Mouse (Mus musculus) urinary bladder, adult 18-20 months (tissue): ENCODE data around the gene Btbd7.
A peak's percentile ranks its signal among the peaks of the same experiment; 100 is the strongest.

Experiments used
- DNase-seq, 2 experiments: peaks; one replicate each; pipeline ENCODE4 v3.0.0; 2022; ENCODE audit warnings: low spot score in 2 of 2, mixed read lengths in 2 of 2

Btbd7 gene

GRCm38 (mm10) chr12:102878031-102878823 is at the start of gene Btbd7:
Gene Btbd7 (minus strand): TSS chr12:102878471.
- DNase-seq, result peak; percentile 94 to 95

- DNase-seq, result no peak
Measured at GRCm38 (mm10) chr12:102916073-102916472, 37.8 kb upstream of the Btbd7 start.

- no peak for DNase-seq
Measured at GRCm38 (mm10) chr12:102908191-102908590, 29.9 kb upstream of the Btbd7 start.

GRCm38 (mm10) chr12:102899091-102899490 is 20.8 kb upstream of the Btbd7 start, which contains the start of gene Cox8c:
Gene Cox8c (plus strand): TSS chr12:102899316.
- DNase-seq, result no peak

GRCm38 (mm10) chr12:102888568-102888967 is 10.3 kb upstream of the Btbd7 start:
- DNase-seq, result no peak

GRCm38 (mm10) chr12:102887366-102887765 is 9.1 kb upstream of the Btbd7 start:
- no peak for DNase-seq

- no peak for DNase-seq
Measured at GRCm38 (mm10) chr12:102885735-102886134, 7.5 kb upstream of the Btbd7 start.

- DNase-seq, result no peak
Measured at GRCm38 (mm10) chr12:102878901-102879300, 630 bp upstream of the Btbd7 start.

- DNase-seq, result peak; percentile 13 to 50
Measured at GRCm38 (mm10) chr12:102877301-102878030, 805 bp downstream of the Btbd7 start.

GRCm38 (mm10) chr12:102870527-102870926 is 7.7 kb downstream of the Btbd7 start:
- no peak for DNase-seq

- no peak for DNase-seq
Measured at GRCm38 (mm10) chr12:102869802-102870201, 8.5 kb downstream of the Btbd7 start.

GRCm38 (mm10) chr12:102860806-102861205 is 17.5 kb downstream of the Btbd7 start:
- DNase-seq, result no peak

GRCm38 (mm10) chr12:102838271-102838670 is 40.0 kb downstream of the Btbd7 start:
- DNase-seq, result no peak

- no peak for DNase-seq
Measured at GRCm38 (mm10) chr12:102832746-102833300, 45.4 kb downstream of the Btbd7 start.

GRCm38 (mm10) chr12:102831888-102832287 is 46.4 kb downstream of the Btbd7 start:
- DNase-seq, result no peak

- DNase-seq, result no peak
Measured at GRCm38 (mm10) chr12:102827119-102827518, 51.2 kb downstream of the Btbd7 start.

GRCm38 (mm10) chr12:102826399-102826798 is 51.9 kb downstream of the Btbd7 start:
- no peak for DNase-seq

- no peak for DNase-seq
Measured at GRCm38 (mm10) chr12:102814858-102815257, 63.4 kb downstream of the Btbd7 start.

- DNase-seq, result no peak
Measured at GRCm38 (mm10) chr12:102799528-102799927, 78.7 kb downstream of the Btbd7 start.

- DNase-seq, result no peak
Measured at GRCm38 (mm10) chr12:102787927-102788326, 90.3 kb downstream of the Btbd7 start.

- no peak for DNase-seq
Measured at GRCm38 (mm10) chr12:102785593-102785985, 92.7 kb downstream of the Btbd7 start.

GRCm38 (mm10) chr12:102784899-102785592 is 93.2 kb downstream of the Btbd7 start:
- DNase-seq, result no peak
